Mouse (Mus musculus): ENCODE data around the gene Lcor.

GRCm38 (mm10) chr19:41579311-41579920 is 97.0 kb downstream of the Lcor start:
- peak; percentile 44 for TF ChIP-seq CTCF (conservative IDR thresholded peaks at IDR 0.05; ENCODE audit: insufficient read depth, insufficient read length, low read depth, low read length)
- TF ChIP-seq POLR2A (IDR thresholded peaks at IDR 0.05; ENCODE audit: low read depth, low read length), result no peak
